Mouse (Mus musculus): ENCODE measurements at regions not wholly inside any gene's neighbourhood (a gene's known extent, or its start where the extent isn't known, plus 50 kb on each side); places are given as distances from the start of the nearest gene placed in this dataset.
"Not testable (repeated sequence)": the region's sequence is repeated elsewhere in the genome, so short reads cannot be mapped to it uniquely, and the experiment has no call there.

GRCm38 (mm10) chr13:61710823-61711222 lies 140.9 kb upstream of the Cts3 start:
- DNase-seq (ENCODE audit: low spot score); ATAC-seq; H3K9ac ChIP-seq (replicated peaks; ENCODE audit: low read length); H3K27me3 ChIP-seq (ENCODE audit: insufficient read depth, low read length); H3K36me3 ChIP-seq (ENCODE audit: insufficient read depth, low read length); H3K4me2 ChIP-seq (ENCODE audit: low read depth, low read length); H3K4me1 ChIP-seq (ENCODE audit: insufficient read depth, low read length); H3K27ac ChIP-seq; H3K4me3 ChIP-seq (ENCODE audit: low read length): not testable (repeated sequence)
- peak; percentile 10; the same call in 1 of the 2 replicates for TF ChIP-seq CTCF (IDR thresholded peaks at IDR 0.05; ENCODE audit: low read depth)
- peaks cover 10% of the 10 kb centered on the region; the same call in 1 of the 2 replicates for H3K9me3 ChIP-seq (ENCODE audit: low read length)
- 25% methylated on average over 10 of the region's 11 CpGs for WGBS

GRCm38 (mm10) chr13:61665729-61666128 lies 95.8 kb upstream of the Cts3 start:
- H3K4me3 ChIP-seq (ENCODE audit: low read length) = no peak overlapping the region
- no peak for DNase-seq (ENCODE audit: low spot score)
- H3K9ac ChIP-seq (replicated peaks; ENCODE audit: low read length) = no peak overlapping the region
- no peaks in the 10 kb centered on the region for H3K27me3 ChIP-seq (ENCODE audit: insufficient read depth, low read length)
- no peak for TF ChIP-seq CTCF (IDR thresholded peaks at IDR 0.05; ENCODE audit: low read depth)
- no peak overlapping the region for H3K4me2 ChIP-seq (ENCODE audit: low read depth, low read length)
- WGBS = 17% methylated on average over 46 of the region's 46 CpGs
- no peak for ATAC-seq
- H3K27ac ChIP-seq = no peak overlapping the region
- peaks cover 3% of the 10 kb centered on the region; the same call in 1 of the 2 replicates for H3K9me3 ChIP-seq (ENCODE audit: low read length)
- H3K4me1 ChIP-seq (ENCODE audit: insufficient read depth, low read length) = no peaks in the 10 kb centered on the region
- H3K36me3 ChIP-seq (ENCODE audit: insufficient read depth, low read length) = no peaks in the 10 kb centered on the region

All from hindbrain, postnatal 0 days (tissue).